Mouse (Mus musculus) intestine, postnatal 0 days (tissue): Measurements from ENCODE around the gene Fut2. TPM values are rescaled to one million over a fixed set of nuclear protein-coding genes. Genes with fewer than 3 reads are reported as not detected.
A peak's percentile ranks its signal among the peaks of the same experiment; 100 is the strongest.

ENCODE experiments used
- ATAC-seq: fragments of 200-750 bp; cut with Nextera tagmentation; 2 replicates; pipeline ENCODE4 v1.8.0; 2017; ENCODE audit warnings: mild to moderate bottlenecking, moderate TSS enrichment, moderate library complexity
- H3K27ac ChIP-seq: fragments of 300-500 bp; sonication (generic); 2 replicates; pipeline ENCODE4 v1.5.1; 2014; ENCODE audit warnings: mild to moderate bottlenecking, low read depth, low read length, moderate library complexity
- H3K27me3 ChIP-seq: fragments of 300-500 bp; sonication (generic); replicated peaks from 2 replicates; pipeline ENCODE4 v1.6.1; 2014; ENCODE audit warnings: low read length, mixed read lengths; ENCODE audit not compliant: control insufficient read depth, insufficient read depth
- H3K36me3 ChIP-seq: fragments of 300-500 bp; sonication (generic); 2 replicates; pipeline ENCODE4 v1.6.1; 2014; ENCODE audit warnings: mild to moderate bottlenecking, moderate library complexity; ENCODE audit not compliant: control insufficient read depth, insufficient read depth
- H3K4me1 ChIP-seq: fragments of 300-500 bp; sonication (generic); replicated peaks from 2 replicates; pipeline ENCODE4 v1.6.1; 2014; ENCODE audit warnings: antibody characterized with exemption, low read length, mixed read lengths; ENCODE audit not compliant: control insufficient read depth, insufficient read depth
- H3K4me2 ChIP-seq: fragments of 300-500 bp; sonication (generic); replicated peaks from 2 replicates; pipeline ENCODE4 v1.6.1; 2014; ENCODE audit warnings: low read depth, mild to moderate bottlenecking, moderate library complexity
- H3K4me3 ChIP-seq: fragments of 300-500 bp; sonication (generic); 2 replicates; pipeline ENCODE4 v1.5.1; 2014; ENCODE audit warnings: low read depth, low read length
- H3K9ac ChIP-seq: fragments of 300-500 bp; sonication (generic); 2 replicates; pipeline ENCODE4 v1.6.1; 2014; ENCODE audit warnings: mild to moderate bottlenecking, low read depth, low read length
- H3K9me3 ChIP-seq: fragments of 300-500 bp; sonication (generic); 2 replicates; pipeline ENCODE4 v1.6.1; 2016; ENCODE audit warnings: mixed run types; ENCODE audit not compliant: control insufficient read depth
- CTCF ChIP-seq: sonication (generic); IDR thresholded peaks from 2 replicates; pipeline ENCODE4 v1.5.1; 2016; ENCODE audit warnings: low read depth, mild to moderate bottlenecking, control low read depth, antibody characterized with exemption, moderate library complexity
- WGBS: fragments of 180-500 bp; shearing (Covaris S2); extraction: QIAGEN DNeasy Blood & Tissue Kit; methylation state at CpG from one replicate; pipeline ENCODE4 v1.1.7; 2014; 5-methylcytosine and 5-hydroxymethylcytosine counted together
- polyA plus RNA-seq: library from polyadenylated mRNA; unstranded; fragments of >200 nt; fragmentation: Nextera tagmentation; extraction: Ambion mirVana; gene quantifications from 2 replicates; pipeline ENCODE4 v1.2.1, GENCODE M21; 2015

Gene Fut2
- polyA plus RNA-seq, 1 experiment from 2014 or later = 3.6 TPM

GRCm38 (mm10) chr7:45642083-45642482 lies 24.1 kb downstream of the Fut2 start:
- no peak for TF ChIP-seq CTCF
- Histone ChIP-seq H3K4me3 (peak overlapping the region; percentile 2; the same call in 1 of the 2 replicates), H3K36me3 (no peaks in the 10 kb centered on the region), H3K9me3 (no peaks in the 10 kb centered on the region), H3K4me1 (no peaks in the 10 kb centered on the region), H3K27me3 (peaks cover 43% of the 10 kb centered on the region; the same call in 1 of the 2 replicates), H3K4me2 (peak overlapping the region; percentile 35), H3K9ac (no peak overlapping the region), H3K27ac (no peak overlapping the region)
- 62% methylated on average over 5 of the region's 5 CpGs for WGBS
- ATAC-seq = no peak

GRCm38 (mm10) chr7:45641391-45642040 lies 24.7 kb downstream of the Fut2 start:
- Histone ChIP-seq H3K27ac (no peak overlapping the region), H3K4me2 (peak overlapping the region; percentile 35), H3K9ac (no peak overlapping the region), H3K9me3 (no peaks in the 10 kb centered on the region), H3K4me3 (peak overlapping the region; percentile 2; the same call in 1 of the 2 replicates), H3K36me3 (0 out of 2 replicates have a peak, but pooled peaks cover 2% of the 10 kb centered on the region), H3K27me3 (peaks cover 43% of the 10 kb centered on the region; the same call in 1 of the 2 replicates), H3K4me1 (no peaks in the 10 kb centered on the region)
- WGBS = 51% methylated on average over 17 of the region's 17 CpGs
- no peak for ATAC-seq
- TF ChIP-seq CTCF = no peak

GRCm38 (mm10) chr7:45640191-45640957 lies 25.8 kb downstream of the Fut2 start:
- no peak for ATAC-seq
- H3K4me2 ChIP-seq = no peak overlapping the region
- 0 out of 2 replicates have a peak, but pooled peaks cover 2% of the 10 kb centered on the region for H3K36me3 ChIP-seq
- no peaks in the 10 kb centered on the region for H3K9me3 ChIP-seq
- WGBS = 85% methylated on average over 19 of the region's 19 CpGs
- H3K27me3 ChIP-seq = peaks cover 43% of the 10 kb centered on the region; the same call in 1 of the 2 replicates
- no peak overlapping the region for H3K4me3 ChIP-seq
- TF ChIP-seq CTCF = no peak
- no peak overlapping the region for H3K9ac ChIP-seq
- H3K27ac ChIP-seq = no peak overlapping the region
- no peaks in the 10 kb centered on the region for H3K4me1 ChIP-seq

GRCm38 (mm10) chr7:45639561-45640027 lies 26.6 kb downstream of the Fut2 start, which contains the start of gene Mamstr:
TSS of gene Mamstr (plus strand) at chr7:45639977.
- ATAC-seq = no peak
- WGBS = 46% methylated on average over 19 of the region's 19 CpGs
- Histone ChIP-seq H3K36me3 (0 out of 2 replicates have a peak, but pooled peaks cover 2% of the 10 kb centered on the region), H3K9ac (no peak within 1 kb of the TSS), H3K9me3 (no peaks in the 10 kb centered on the region), H3K4me3 (no peak within 1 kb of the TSS), H3K4me1 (no peaks in the 10 kb centered on the region), H3K27ac (no peak within 1 kb of the TSS), H3K27me3 (peaks cover 38% of the 10 kb centered on the region; the same call in 1 of the 2 replicates), H3K4me2 (no peak within 1 kb of the TSS)
- no peak for TF ChIP-seq CTCF

- no peak overlapping the region for H3K4me3 ChIP-seq
Observed at GRCm38 (mm10) chr7:45638623-45639401, 27.4 kb downstream of the Fut2 start.

More at GRCm38 (mm10) chr7:45638623-45639401, 27.4 kb downstream of the Fut2 start:
- TF ChIP-seq CTCF = no peak
- H3K9ac ChIP-seq = no peak overlapping the region
- no peaks in the 10 kb centered on the region for H3K9me3 ChIP-seq
- peak overlapping the region; percentile 28 for H3K4me2 ChIP-seq
- H3K27me3 ChIP-seq = peaks cover 37% of the 10 kb centered on the region; the same call in 1 of the 2 replicates
- H3K36me3 ChIP-seq = 0 out of 2 replicates have a peak, but pooled peaks cover 2% of the 10 kb centered on the region
- WGBS = 31% methylated on average over 29 of the region's 29 CpGs
- H3K4me1 ChIP-seq = no peaks in the 10 kb centered on the region
- no peak overlapping the region for H3K27ac ChIP-seq
- peak; percentile 62 for ATAC-seq
